Mouse (Mus musculus) stomach, postnatal 0 days (tissue): ENCODE data around the gene Traf6.

Experiments
- CTCF ChIP-seq: IDR thresholded peaks from 2 replicates; pipeline ENCODE4 v1.5.1; 2016; ENCODE audit warnings: antibody characterized with exemption, low read depth, mild to moderate bottlenecking, moderate library complexity
- EP300 ChIP-seq: optimal IDR thresholded peaks from 2 replicates; pipeline ENCODE3; 2016; ENCODE audit warnings: antibody characterized with exemption

DNA sequence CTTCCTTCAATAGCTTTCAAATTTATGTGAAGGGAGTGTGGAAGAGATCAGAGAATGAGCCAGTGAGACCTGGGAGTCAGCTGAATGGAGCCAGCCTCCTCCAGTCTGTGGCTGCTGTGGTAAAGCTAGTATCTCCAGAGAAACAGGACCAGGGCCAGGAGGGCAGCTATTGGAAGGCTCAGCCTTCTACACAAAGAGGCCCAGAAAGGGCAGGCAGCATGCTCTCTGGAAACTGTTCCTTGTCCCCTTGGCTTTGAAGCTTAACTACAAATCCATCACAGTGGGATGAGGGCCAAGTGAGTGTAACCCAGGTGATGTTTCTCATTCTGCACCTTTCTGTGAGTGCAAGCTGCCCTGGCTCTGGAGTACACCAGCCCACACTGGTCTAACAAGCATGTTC is 49.6 kb downstream of the Traf6 start:
- no peak for TF ChIP-seq EP300
- TF ChIP-seq CTCF: no peak
